Mouse (Mus musculus) bone marrow macrophage, adult 2 months (primary cell): ENCODE data around the gene Abcg8.

ENCODE experiments used
- CTCF ChIP-seq: IDR thresholded peaks from 2 replicates; pipeline ENCODE4 v1.5.1; 2012; ENCODE audit warnings: low read depth, mild to moderate bottlenecking, low read length, moderate library complexity
- POLR2A ChIP-seq: IDR thresholded peaks from 2 replicates; pipeline ENCODE4 v1.6.1; 2012; ENCODE audit warnings: mild to moderate bottlenecking, low read depth, low read length, borderline replicate concordance

DNA sequence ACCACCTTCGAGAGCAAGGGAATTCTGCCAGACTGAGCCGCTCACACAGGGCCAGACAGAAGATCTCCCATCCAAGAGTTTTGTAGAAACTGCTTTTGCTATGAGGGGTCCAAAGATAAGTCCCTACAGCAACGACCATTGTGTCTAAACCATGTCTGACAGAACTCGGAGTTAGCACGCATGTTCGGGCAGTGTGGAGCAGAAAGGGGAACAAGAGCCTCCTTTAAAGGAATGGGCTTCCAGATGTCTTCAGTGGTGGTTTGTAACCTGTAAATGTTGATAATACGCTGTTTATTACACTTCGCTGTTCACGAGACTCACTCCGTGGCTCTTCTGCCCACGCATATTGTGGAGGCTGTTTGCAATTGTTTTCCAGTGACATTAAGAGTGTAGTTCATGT is 1.5 kb downstream of the Abcg8 start:
- no peak for TF ChIP-seq CTCF
- TF ChIP-seq POLR2A = no peak
